Mouse (Mus musculus) MEL (cell line): ENCODE measurements around the gene Gcm1. TPM values are rescaled to one million over a fixed set of nuclear protein-coding genes. Genes with fewer than 3 reads are reported as not detected.

ENCODE experiments used
- DNase-seq: peaks from one replicate; pipeline ENCODE4 v3.0.0; 2011; ENCODE audit warnings: low read depth, low spot score
- H3K27ac ChIP-seq: 2 replicates; pipeline ENCODE4 v1.5.1; 2012; ENCODE audit warnings: low read depth, mild to moderate bottlenecking, control low read depth, low read length, moderate library complexity; ENCODE audit not compliant: control insufficient read depth
- H3K27me3 ChIP-seq, 2 experiments: fragments of 150-350 bp in 1 of 2; sonication (generic) in 1 of 2; 2 replicates each; pipeline ENCODE4 v1.6.1; 2012; ENCODE audit warnings: low read length in 2 of 2, mild to moderate bottlenecking in 2 of 2, improper control_type of control experiment in 1 of 2, moderate library complexity in 1 of 2; ENCODE audit not compliant: insufficient read depth in 2 of 2, control insufficient read depth in 1 of 2
- H3K36me3 ChIP-seq, 2 experiments: 2 replicates each; pipeline ENCODE4 v1.6.1; 2012 to 2014; ENCODE audit warnings: low read length in 2 of 2, improper control_type of control experiment in 1 of 2, inconsistent platforms in 1 of 2, mild to moderate bottlenecking in 1 of 2; ENCODE audit not compliant: insufficient read depth in 2 of 2, control insufficient read depth in 1 of 2
- H3K4me1 ChIP-seq, 2 experiments: fragments of 150-350 bp in 1 of 2; sonication (generic) in 1 of 2; 2 replicates each; pipeline ENCODE4 v1.6.1; 2012; ENCODE audit warnings: low read length in 2 of 2, improper control_type of control experiment in 1 of 2, mild to moderate bottlenecking in 1 of 2; ENCODE audit not compliant: insufficient read depth in 2 of 2, control insufficient read depth in 1 of 2
- H3K4me3 ChIP-seq, 2 experiments: fragments of 150-350 bp in 1 of 2; sonication (generic) in 1 of 2; 2 replicates each; pipeline ENCODE4 v1.5.1; 2012; ENCODE audit warnings: low read depth in 2 of 2, low read length in 2 of 2, mild to moderate bottlenecking in 2 of 2, moderate library complexity in 2 of 2, control low read depth in 1 of 2, improper control_type of control experiment in 1 of 2; ENCODE audit not compliant: control insufficient read depth in 1 of 2, insufficient read depth in 1 of 2
- H3K79me2 ChIP-seq: 2 replicates; pipeline ENCODE4 v1.6.1; 2012; ENCODE audit warnings: mild to moderate bottlenecking, low read length, moderate library complexity; ENCODE audit not compliant: control insufficient read depth, poor library complexity, insufficient read depth
- H3K9ac ChIP-seq: 2 replicates; pipeline ENCODE4 v1.6.1; 2012; ENCODE audit warnings: low read depth, mild to moderate bottlenecking, control low read depth, low read length, moderate library complexity; ENCODE audit not compliant: control insufficient read depth, poor library complexity, severe bottlenecking
- H3K9me3 ChIP-seq: fragments of 150-350 bp; sonication (generic); replicated peaks from 2 replicates; pipeline ENCODE4 v1.6.1; 2012; ENCODE audit warnings: mild to moderate bottlenecking, low read length, improper control_type of control experiment, moderate library complexity; ENCODE audit not compliant: insufficient read depth
- BHLHE40 ChIP-seq: IDR thresholded peaks from 2 replicates; pipeline ENCODE4 v1.6.1; 2012; ENCODE audit warnings: low read depth, mild to moderate bottlenecking, inconsistent platforms, low read length, improper control_type of control experiment, borderline replicate concordance
- CHD1 ChIP-seq: IDR thresholded peaks from 2 replicates; pipeline ENCODE4 v1.6.1; 2012; ENCODE audit warnings: low read depth, mild to moderate bottlenecking, inconsistent platforms, low read length, improper control_type of control experiment
- CHD2 ChIP-seq: IDR thresholded peaks from 2 replicates; pipeline ENCODE4 v1.6.1; 2011; ENCODE audit warnings: low read length, improper control_type of control experiment
- CTCF ChIP-seq, 3 experiments: IDR thresholded peaks in 2 of 3; conservative IDR thresholded peaks in 1 of 3; 2 replicates each; pipeline ENCODE4 v1.5.1; 2011 to 2012; ENCODE audit warnings: low read length in 3 of 3, low read depth in 2 of 3, mild to moderate bottlenecking in 2 of 3, improper control_type of control experiment in 1 of 3, inconsistent platforms in 1 of 3, mixed read lengths in 1 of 3, moderate library complexity in 1 of 3; ENCODE audit not compliant: control insufficient read depth in 1 of 3, insufficient read depth in 1 of 3, poor library complexity in 1 of 3, severe bottlenecking in 1 of 3
- E2F4 ChIP-seq: IDR thresholded peaks from 2 replicates; pipeline ENCODE4 v1.6.1; 2011; ENCODE audit warnings: low read depth, low read length, improper control_type of control experiment, borderline replicate concordance
- ELF1 ChIP-seq: IDR thresholded peaks from 2 replicates; pipeline ENCODE4 v1.6.1; 2014; ENCODE audit warnings: low read depth, mild to moderate bottlenecking, inconsistent platforms, low read length, improper control_type of control experiment, moderate library complexity
- EP300 ChIP-seq, 2 experiments: IDR thresholded peaks; 2 replicates each; pipeline ENCODE4 v1.6.1; 2011; ENCODE audit warnings: improper control_type of control experiment in 2 of 2, low read length in 2 of 2, low read depth in 1 of 2, mild to moderate bottlenecking in 1 of 2
- ETS1 ChIP-seq: IDR thresholded peaks from 2 replicates; pipeline ENCODE4 v1.6.1; 2012; ENCODE audit warnings: low read depth, mild to moderate bottlenecking, inconsistent platforms, low read length, improper control_type of control experiment, moderate library complexity
- GABPA ChIP-seq: IDR thresholded peaks from 2 replicates; pipeline ENCODE4 v1.6.1; 2012; ENCODE audit warnings: low read depth, mild to moderate bottlenecking, inconsistent platforms, low read length, improper control_type of control experiment, moderate library complexity
- GATA1 ChIP-seq: IDR thresholded peaks from 2 replicates; pipeline ENCODE4 v1.6.1; 2011; ENCODE audit warnings: low read depth, low read length, improper control_type of control experiment
- MAX ChIP-seq: IDR thresholded peaks from 2 replicates; pipeline ENCODE4 v1.6.1; 2011; ENCODE audit warnings: low read length, improper control_type of control experiment
- MEF2A ChIP-seq: IDR thresholded peaks from 2 replicates; pipeline ENCODE4 v1.6.1; 2014; ENCODE audit warnings: low read depth, mild to moderate bottlenecking, inconsistent platforms, low read length, improper control_type of control experiment; ENCODE audit not compliant: poor library complexity, insufficient replicate concordance, severe bottlenecking; ENCODE audit errors: extremely low read depth
- MXI1 ChIP-seq: IDR thresholded peaks from 2 replicates; pipeline ENCODE4 v1.6.1; 2011; ENCODE audit warnings: mild to moderate bottlenecking, low read depth, low read length, improper control_type of control experiment
- MYB ChIP-seq: IDR thresholded peaks from 2 replicates; pipeline ENCODE4 v1.6.1; 2011; ENCODE audit warnings: mild to moderate bottlenecking, low read depth, low read length, improper control_type of control experiment
- POLR2A ChIP-seq, 2 experiments: IDR thresholded peaks; 2 replicates each; pipeline ENCODE4 v1.6.1; 2011 to 2012; ENCODE audit warnings: low read length in 2 of 2, mild to moderate bottlenecking in 2 of 2, control low read depth in 1 of 2, improper control_type of control experiment in 1 of 2, low read depth in 1 of 2, moderate library complexity in 1 of 2; ENCODE audit not compliant: control insufficient read depth in 1 of 2, insufficient read depth in 1 of 2, poor library complexity in 1 of 2
- POLR2AphosphoS5 ChIP-seq: IDR thresholded peaks from 2 replicates; pipeline ENCODE4 v1.6.1; 2012; ENCODE audit warnings: low read depth, borderline replicate concordance, mild to moderate bottlenecking, inconsistent platforms, low read length, moderate library complexity, mixed read lengths
- RAD21 ChIP-seq: IDR thresholded peaks from 2 replicates; pipeline ENCODE4 v1.6.1; 2011; ENCODE audit warnings: mild to moderate bottlenecking, low read depth, low read length, improper control_type of control experiment
- RCOR1 ChIP-seq: IDR thresholded peaks from 2 replicates; pipeline ENCODE4 v1.6.1; 2012; ENCODE audit warnings: low read depth, mild to moderate bottlenecking, inconsistent platforms, low read length, improper control_type of control experiment
- SMC3 ChIP-seq: IDR thresholded peaks from 2 replicates; pipeline ENCODE4 v1.6.1; 2011; ENCODE audit warnings: low read depth, low read length, improper control_type of control experiment
- TAL1 ChIP-seq: IDR thresholded peaks from 2 replicates; pipeline ENCODE4 v1.6.1; 2012; ENCODE audit warnings: mild to moderate bottlenecking, inconsistent platforms, low read length, moderate library complexity, mixed read lengths
- TBP ChIP-seq: IDR thresholded peaks from 2 replicates; pipeline ENCODE4 v1.8.0; 2011; ENCODE audit warnings: low read depth, low read length, improper control_type of control experiment
- TCF12 ChIP-seq: IDR thresholded peaks from 2 replicates; pipeline ENCODE4 v1.6.1; 2014; ENCODE audit warnings: low read depth, mild to moderate bottlenecking, inconsistent platforms, low read length, improper control_type of control experiment, moderate library complexity
- USF2 ChIP-seq, 2 experiments: IDR thresholded peaks; 2 replicates each; pipeline ENCODE4 v1.6.1; 2011 to 2012; ENCODE audit warnings: improper control_type of control experiment in 2 of 2, low read length in 2 of 2, borderline replicate concordance in 1 of 2, inconsistent platforms in 1 of 2, low read depth in 1 of 2, mild to moderate bottlenecking in 1 of 2; ENCODE audit not compliant: insufficient read depth in 1 of 2
- ZC3H11A ChIP-seq: IDR thresholded peaks from 2 replicates; pipeline ENCODE4 v1.6.1; 2012; ENCODE audit warnings: low read depth, mild to moderate bottlenecking, inconsistent platforms, low read length, improper control_type of control experiment
- ZKSCAN1 ChIP-seq: IDR thresholded peaks from 2 replicates; pipeline ENCODE4 v1.6.1; 2012; ENCODE audit warnings: low read depth, mild to moderate bottlenecking, inconsistent platforms, low read length, improper control_type of control experiment, moderate library complexity
- ZMIZ1 ChIP-seq: IDR thresholded peaks from 2 replicates; pipeline ENCODE4 v1.6.1; 2012; ENCODE audit warnings: low read depth, mild to moderate bottlenecking, inconsistent platforms, low read length, improper control_type of control experiment, moderate library complexity
- polyA plus RNA-seq, 2 experiments: library from polyadenylated mRNA; stranded (reverse) in 1 of 2; unstranded in 1 of 2; fragments of >175 nt in 1 of 2; fragments of >200 nt in 1 of 2; gene quantifications; 2 replicates each; pipeline versions ENCODE4 v1.2.1 to v1.2.4; 2012; ENCODE audit warnings: low replicate concordance in 2 of 2, low read depth in 1 of 2; ENCODE audit not compliant: insufficient read length in 2 of 2, insufficient read depth in 1 of 2, missing spikeins in 1 of 2
- total RNA-seq: library from RNA; depleted of rRNA; stranded (reverse); fragments of 300-350 nt; gene quantifications from 2 replicates; pipeline ENCODE4 v1.2.3, GENCODE M21; 2012

Gene Gcm1
- total and polyA plus RNA-seq, 3 experiments: not detected

- H3K4me3 ChIP-seq: no peak overlapping the region
- H3K36me3 ChIP-seq: peaks cover 10 to 57% of the 10 kb centered on the region in 2 experiments
These were observed 52.3 kb downstream of the Gcm1 start for GRCm38 (mm10) chr9:78103965-78104560.

DNA sequence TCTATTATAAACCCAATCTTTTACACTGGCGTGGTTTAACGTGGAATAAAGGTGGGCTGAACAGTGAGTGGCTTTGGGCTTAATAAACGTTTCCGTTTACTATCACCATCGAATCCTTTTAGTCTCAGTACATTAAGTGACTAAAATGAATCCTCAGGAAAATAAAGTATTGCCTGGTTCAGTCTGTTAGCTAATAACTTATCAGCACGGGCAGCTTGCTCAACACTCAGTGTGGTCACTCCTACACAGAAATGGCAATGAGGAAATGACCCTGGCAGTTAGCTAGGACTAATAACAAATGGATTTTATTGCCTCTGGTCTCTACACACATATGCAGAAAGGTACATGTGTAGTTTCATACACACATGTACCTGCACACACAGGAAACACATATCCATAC, 53.2 kb downstream of the Gcm1 start:
- Histone ChIP-seq H3K4me3 (peak overlapping the region in 1 of 2 experiments; percentile 30; a peak in 2 of 4 replicates), H3K9me3 (no peaks in the 10 kb centered on the region), H3K4me1 (peaks cover 21 to 40% of the 10 kb centered on the region in 2 experiments), H3K9ac (peak overlapping the region; percentile 33), H3K27ac (peak overlapping the region; percentile 80), H3K79me2 (peaks cover 32% of the 10 kb centered on the region), H3K27me3 (no peaks in the 10 kb centered on the region), H3K36me3 (peaks cover 6 to 56% of the 10 kb centered on the region in 2 experiments)
- TF ChIP-seq ELF1 (no peak), MEF2A (no peak), TAL1 (peak; percentile 63; the same call in 1 of the 2 replicates), TBP (0 out of 2 replicates have a peak, but pooled peaks have one; percentile 5), ETS1 (no peak), E2F4 (no peak), MYB (no peak), EP300 (IDR thresholded peaks at IDR 0.05; ENCODE audit: low read depth in 1 of 2, low read length in 2 of 2) (peak; percentile 12 to 31; a peak in 2 of 4 replicates), MXI1 (peak; percentile 8; the same call in 1 of the 2 replicates), RAD21 (no peak), TCF12 (peak; percentile 24; the same call in 1 of the 2 replicates), BHLHE40 (0 out of 2 replicates have a peak, but pooled peaks have one; percentile 20), POLR2A (IDR thresholded peaks at IDR 0.05; ENCODE audit: control insufficient read depth in 1 of 2, insufficient read depth in 1 of 2, low read depth in 1 of 2, low read length in 2 of 2, poor library complexity in 1 of 2) (no peak), CTCF (IDR thresholded peaks at IDR 0.05 in 2 of 3, conservative IDR thresholded peaks at IDR 0.05 in 1 of 3; ENCODE audit: control insufficient read depth in 1 of 3, insufficient read depth in 1 of 3, low read depth in 2 of 3, low read length in 3 of 3, poor library complexity in 1 of 3, severe bottlenecking in 1 of 3) (no peak), GATA1 (peak; percentile 58)
- peak; percentile 56 for DNase-seq

More at GRCm38 (mm10) chr9:78103965-78104560, 52.3 kb downstream of the Gcm1 start:
- Histone ChIP-seq H3K4me1 (peaks cover 21 to 37% of the 10 kb centered on the region in 2 experiments), H3K79me2 (peaks cover 33% of the 10 kb centered on the region), H3K9ac (no peak overlapping the region), H3K9me3 (no peaks in the 10 kb centered on the region)
- DNase-seq: no peak
- no peak for TF ChIP-seq TBP
- TF ChIP-seq CHD1: no peak
- no peak for TF ChIP-seq ZKSCAN1
- no peak for TF ChIP-seq EP300 (IDR thresholded peaks at IDR 0.05; ENCODE audit: low read depth in 1 of 2, low read length in 2 of 2)
- TF ChIP-seq MEF2A: no peak
- TF ChIP-seq RCOR1: no peak
- TF ChIP-seq ZMIZ1: no peak
- TF ChIP-seq SMC3: no peak
- no peak for TF ChIP-seq MAX
- no peak for TF ChIP-seq USF2 (IDR thresholded peaks at IDR 0.05; ENCODE audit: borderline replicate concordance in 1 of 2, insufficient read depth in 1 of 2, low read depth in 1 of 2, low read length in 2 of 2)
- no peak for TF ChIP-seq GATA1
- TF ChIP-seq GABPA: no peak
- no peak for TF ChIP-seq ZC3H11A
- TF ChIP-seq CHD2: no peak
- no peak for TF ChIP-seq TAL1
- TF ChIP-seq MXI1: no peak
- no peak for TF ChIP-seq BHLHE40
- no peak for TF ChIP-seq POLR2AphosphoS5
- TF ChIP-seq ETS1: no peak
- TF ChIP-seq, all 39 proteins: peak for 0
- Histone ChIP-seq H3K27me3 (no peaks in the 10 kb centered on the region), H3K27ac (peak overlapping the region; percentile 80; the same call in 1 of the 2 replicates)
